Mouse (Mus musculus) activated CD4-positive, CD25-positive, alpha-beta regulatory T cell, adult 4 months (primary cell): ENCODE measurements at regions not wholly inside any gene's neighbourhood (a gene's known extent, or its start where the extent isn't known, plus 50 kb on each side); places are given as distances from the start of the nearest gene placed in this dataset.

Source experiments
- ATAC-seq: one replicate; pipeline ENCODE4 v1.8.0; 2017

DNA sequence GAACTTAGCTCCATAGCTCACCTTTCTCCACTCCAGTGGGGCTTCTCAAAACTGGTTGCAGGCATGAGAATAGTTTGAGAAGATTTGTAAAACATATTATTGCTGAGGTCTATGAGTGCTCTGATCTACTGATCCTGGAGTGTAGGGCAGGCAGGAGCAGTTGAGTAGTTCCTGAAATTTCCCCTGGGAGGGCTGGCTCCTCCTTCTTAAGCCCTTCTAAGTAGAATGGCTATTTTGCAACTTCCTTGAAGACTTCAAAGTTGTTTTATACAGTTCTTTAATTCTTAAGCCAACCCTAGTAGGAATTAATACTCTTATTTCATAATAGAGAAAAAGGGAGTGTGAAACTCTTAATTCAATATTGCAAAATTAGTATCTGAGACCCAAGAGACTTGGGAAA is 133.3 kb downstream of the Ptger3 start:
- no peak for ATAC-seq

GRCm38 (mm10) chr3:157698529-157698928 is 131.8 kb downstream of the Ptger3 start:
- no peak for ATAC-seq

DNA sequence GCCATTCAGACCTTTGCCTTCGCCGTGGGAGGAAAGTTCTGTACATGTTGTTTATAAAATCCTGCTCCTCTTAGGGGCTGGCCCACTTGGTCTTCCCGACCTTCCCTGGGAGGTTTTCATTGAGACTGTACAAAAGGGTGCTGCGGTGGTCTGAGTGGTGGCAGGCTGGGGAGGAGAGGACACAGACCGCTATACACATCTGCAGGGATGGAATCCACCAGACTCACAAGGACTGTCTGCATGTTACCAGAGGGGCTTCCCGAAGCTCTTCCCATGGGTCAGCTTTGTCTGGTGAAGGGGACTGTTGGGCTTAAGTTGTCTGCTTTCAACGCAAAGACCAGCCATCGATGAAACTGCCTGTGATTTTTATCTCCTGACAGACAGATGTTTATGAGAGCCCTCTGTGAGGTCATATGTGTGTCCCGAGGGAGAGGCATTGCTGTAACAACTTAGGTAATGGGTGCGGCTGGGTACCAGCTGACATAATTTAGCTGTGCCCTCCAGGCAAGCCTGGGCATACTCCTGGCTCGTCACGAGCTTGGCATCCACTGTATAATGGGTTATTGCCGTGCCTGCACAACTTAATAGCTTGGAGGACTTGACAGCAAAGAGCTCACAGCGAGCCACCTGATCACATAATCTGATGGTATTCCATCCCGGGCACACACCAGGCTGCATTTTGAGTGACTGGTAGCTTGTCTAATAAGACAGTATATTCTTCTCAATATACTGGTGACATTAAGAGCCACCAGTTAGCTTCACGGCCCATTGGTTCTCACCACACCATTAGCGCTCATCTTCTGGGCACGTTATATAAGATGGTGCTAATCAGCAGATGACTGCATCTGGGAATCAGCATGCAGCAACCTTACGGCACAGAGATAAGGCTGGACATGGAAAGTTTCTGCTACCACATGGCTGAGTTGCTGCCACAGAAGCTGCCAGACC is 128.7 kb downstream of the Ptger3 start:
- ATAC-seq = no peak
